In the genomic region with DNA sequence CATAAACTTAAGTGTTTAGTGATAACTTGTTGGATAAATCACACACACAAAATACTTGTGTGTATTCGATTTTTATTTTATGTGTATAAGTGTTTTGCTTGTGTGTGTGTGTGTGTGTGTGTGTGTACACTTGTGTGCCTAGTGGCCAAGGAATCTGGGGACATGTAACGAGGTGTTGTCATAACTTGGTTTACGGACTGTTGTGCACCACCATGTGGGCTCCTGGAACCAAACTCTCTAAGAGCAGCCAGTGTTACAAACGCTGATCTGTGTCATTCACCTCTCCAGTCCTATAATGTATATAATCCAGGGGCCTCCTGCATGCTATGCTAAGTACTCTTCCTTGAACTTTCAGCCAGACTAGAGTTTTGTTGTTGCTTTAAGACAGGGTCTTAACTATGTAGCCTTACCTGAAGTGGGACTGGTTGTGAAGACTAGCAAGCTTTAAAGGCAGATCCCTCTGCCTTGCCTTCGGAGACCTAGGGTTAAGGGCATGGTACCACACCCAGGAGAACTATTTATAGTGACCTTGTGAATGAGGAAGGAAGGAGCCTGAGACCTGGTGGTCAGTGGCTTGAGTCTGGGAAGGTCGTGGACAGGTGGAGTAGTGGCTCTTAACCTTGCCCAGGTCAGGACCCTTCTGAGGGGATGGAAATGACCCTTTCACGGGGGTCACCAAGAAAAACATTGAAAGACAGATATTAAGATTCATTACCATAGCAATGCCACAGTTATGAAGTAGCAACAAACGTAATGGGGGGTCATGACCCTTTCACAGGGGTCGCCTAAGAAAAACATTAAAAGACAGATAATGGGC, we compare ENCODE assay signal across 9 mouse cellular contexts. TPM values are rescaled to one million over a fixed set of nuclear protein-coding genes. Genes with fewer than 3 reads are reported as not detected.
DNase-seq lines count a peak whose midpoint lies in the region; ATAC-seq and TF ChIP-seq lines count a peak whose summit lies in the region.
"Had no signal": no experiment of that assay in that cellular context is flagged by ENCODE, and none has a peak within 500 bp of the region (broad histone marks: within the 10 kb centered on the region; RNA-seq: fewer than 3 reads in every experiment).

No protein-coding gene starts in this region.

- H3K36me3 ChIP-seq in heart, embryonic 10.5 days: peaks cover 51% of the 10 kb centered on the region
- H3K36me3 ChIP-seq in testis, adult 2 months (ENCODE audit: control insufficient read depth, insufficient read depth, low read length): peaks cover 3% of the 10 kb centered on the region
- peaks cover 43% of the 10 kb centered on the region for H3K36me3 ChIP-seq in limb, embryonic 14.5 days (ENCODE audit: control insufficient read depth, insufficient read depth, low read length)

- H3K4me3 ChIP-seq in heart, embryonic 10.5 days: peak overlapping the region; percentile 75
- 0 out of 2 replicates have a peak overlapping the region, but pooled peaks have one; percentile 12 for H3K4me3 ChIP-seq in testis, adult 2 months (ENCODE audit: control insufficient read depth, low read depth, low read length)
- H3K4me3 ChIP-seq in limb, embryonic 14.5 days (replicated peaks; ENCODE audit: low read length): peak overlapping the region; percentile 91

- no peaks in the 10 kb centered on the region for H3K9me3 ChIP-seq in heart, embryonic 10.5 days
- H3K9me3 ChIP-seq in limb, embryonic 14.5 days (ENCODE audit: control insufficient read depth, low read length): no peaks in the 10 kb centered on the region

- peak overlapping the region; percentile 78 for H3K9ac ChIP-seq in limb, embryonic 14.5 days (ENCODE audit: low read depth, low read length, severe bottlenecking)

- TF ChIP-seq POLR2A in testis, adult 2 months (IDR thresholded peaks at IDR 0.05; ENCODE audit: control insufficient read depth, low read depth, low read length): no peak
- TF ChIP-seq POLR2A in limb, embryonic 14.5 days (IDR thresholded peaks at IDR 0.05; ENCODE audit: borderline replicate concordance, extremely low read depth, insufficient read depth, insufficient read length): no peak

- no peak for DNase-seq in heart, embryonic 10.5 days (ENCODE audit: low spot score)
- no peak for DNase-seq in heart, postnatal 10 days
- no peak for DNase-seq in testis, postnatal 14 days (ENCODE audit: low spot score)
- DNase-seq in limb, embryonic 14.5 days (ENCODE audit: low spot score): no peak
- DNase-seq in Muller cell, postnatal 12 days (ENCODE audit: inconsistent ontology term): no peak
- no peak for DNase-seq in frontal cortex, postnatal 14 days (ENCODE audit: low spot score in 2 of 2)
- DNase-seq in urinary bladder, postnatal 14 days (ENCODE audit: low spot score): no peak
- DNase-seq: lung, adult 2 months had no signal

- no peak for TF ChIP-seq CTCF in testis, adult 2 months (IDR thresholded peaks at IDR 0.05; ENCODE audit: control insufficient read depth, insufficient read depth, insufficient replicate concordance, low read depth, low read length)

- no peak for ATAC-seq in limb, embryonic 14.5 days (ENCODE audit: low FRiP score, low read depth)

- intact Hi-C loops in heart, postnatal 10 days (cut with DNase I): loop anchor here (10.0 kb wide), 1 partner anchor 232 kb away; a partner anchor contains a TSS

- H3K27me3 ChIP-seq in heart, embryonic 10.5 days (ENCODE audit: insufficient read depth, poor library complexity, severe bottlenecking): no peaks in the 10 kb centered on the region
- no peaks in the 10 kb centered on the region for H3K27me3 ChIP-seq in testis, adult 2 months (ENCODE audit: control insufficient read depth, insufficient read depth, low read length)
- no peaks in the 10 kb centered on the region for H3K27me3 ChIP-seq in limb, embryonic 14.5 days (ENCODE audit: control insufficient read depth, insufficient read depth, low read length)

- 62% methylated on average over 9 of the region's 9 CpGs for WGBS in heart, embryonic 10.5 days
- 64% methylated on average over 9 of the region's 9 CpGs for WGBS in limb, embryonic 14.5 days

- H3K27ac ChIP-seq in heart, embryonic 10.5 days: peak overlapping the region; percentile 98; the same call in 1 of the 2 replicates
- H3K27ac ChIP-seq in testis, adult 2 months (ENCODE audit: control insufficient read depth, insufficient read depth, low read depth, low read length): no peak overlapping the region
- H3K27ac ChIP-seq in limb, embryonic 14.5 days (replicated peaks; ENCODE audit: low read depth, low read length): no peak overlapping the region

- H3K4me2 ChIP-seq in limb, embryonic 14.5 days (replicated peaks; ENCODE audit: low read depth, low read length, severe bottlenecking): peak overlapping the region; percentile 88

- peaks cover 49% of the 10 kb centered on the region for H3K4me1 ChIP-seq in heart, embryonic 10.5 days
- peaks cover 13% of the 10 kb centered on the region for H3K4me1 ChIP-seq in testis, adult 2 months (ENCODE audit: control insufficient read depth, insufficient read depth, low read length)
- H3K4me1 ChIP-seq in limb, embryonic 14.5 days (ENCODE audit: control insufficient read depth, insufficient read depth, low read length): peaks cover 16% of the 10 kb centered on the region

RNA-seq across cellular contexts. Expression of a gene that starts 2.4 kb away (rescaled TPM):
- 112 and 166 TPM in 2 replicates for polyA plus RNA-seq in heart, embryonic 10.5 days (2016; fragmentation: Nextera tagmentation; extraction: Ambion mirVana)
- total RNA-seq in heart, postnatal 10 days (2021): 10 to 100 TPM; 34.5 to 35.6 TPM
- polyA plus RNA-seq in testis, adult 2 months (2012; rRNA removed): 261 and 309 TPM in 2 replicates
- 163 and 216 TPM in 2 replicates for polyA plus RNA-seq in limb, embryonic 14.5 days (2012; rRNA removed)
- polyA plus RNA-seq in limb, embryonic 14.5 days (2014; fragmentation: Nextera tagmentation; extraction: Ambion mirVana): 88.3 and 100 TPM in 2 replicates

RNA-seq across cellular contexts. Expression of a gene that starts 13.1 kb away (rescaled TPM):
- 0.26 and 0.34 TPM in 2 replicates for polyA plus RNA-seq in heart, embryonic 10.5 days (2016; fragmentation: Nextera tagmentation; extraction: Ambion mirVana)
- total RNA-seq in heart, postnatal 10 days (2021): 1 to 10 TPM; 3.3 to 3.8 TPM
- 0.65 and 0.84 TPM in 2 replicates for polyA plus RNA-seq in testis, adult 2 months (2012; rRNA removed)
- polyA plus RNA-seq in limb, embryonic 14.5 days (2012; rRNA removed): 0.64 and 0.85 TPM in 2 replicates
- polyA plus RNA-seq in limb, embryonic 14.5 days (2014; fragmentation: Nextera tagmentation; extraction: Ambion mirVana): 0.11 and 0.15 TPM in 2 replicates

RNA-seq across cellular contexts. Expression of a gene that starts 21.6 kb away (rescaled TPM):
- polyA plus RNA-seq in heart, embryonic 10.5 days (2016; fragmentation: Nextera tagmentation; extraction: Ambion mirVana): 197 and 247 TPM in 2 replicates
- total RNA-seq in heart, postnatal 10 days (2021): 10 to 100 TPM; 28.8 to 31.7 TPM
- polyA plus RNA-seq in testis, adult 2 months (2012; rRNA removed): 480 and 579 TPM in 2 replicates
- 186 and 233 TPM in 2 replicates for polyA plus RNA-seq in limb, embryonic 14.5 days (2012; rRNA removed)
- polyA plus RNA-seq in limb, embryonic 14.5 days (2014; fragmentation: Nextera tagmentation; extraction: Ambion mirVana): 170 and 178 TPM in 2 replicates

RNA-seq across cellular contexts. Expression of a gene that starts 24.6 kb away (rescaled TPM):
- polyA plus RNA-seq in heart, embryonic 10.5 days (2016; fragmentation: Nextera tagmentation; extraction: Ambion mirVana): 3.3 and 4.0 TPM in 2 replicates
- total RNA-seq in heart, postnatal 10 days (2021): under 1 TPM in 1 of 2 experiments, not detected in 1; 0.38 TPM
- 3.5 and 3.8 TPM in 2 replicates for polyA plus RNA-seq in testis, adult 2 months (2012; rRNA removed)
- polyA plus RNA-seq in limb, embryonic 14.5 days (2012; rRNA removed): 12.0 and 15.2 TPM in 2 replicates
- polyA plus RNA-seq in limb, embryonic 14.5 days (2014; fragmentation: Nextera tagmentation; extraction: Ambion mirVana): 12.5 and 13.7 TPM in 2 replicates

RNA-seq across cellular contexts. Expression of a gene that starts 30.7 kb away (rescaled TPM):
- polyA plus RNA-seq in heart, embryonic 10.5 days (2016; fragmentation: Nextera tagmentation; extraction: Ambion mirVana): 1.6 and 1.7 TPM in 2 replicates
- total RNA-seq in heart, postnatal 10 days (2021): 1 to 10 TPM; 4.0 to 4.1 TPM
- polyA plus RNA-seq in testis, adult 2 months (2012; rRNA removed): 718 and 731 TPM in 2 replicates
- 0.44 and 0.47 TPM in 2 replicates for polyA plus RNA-seq in limb, embryonic 14.5 days (2012; rRNA removed)
- polyA plus RNA-seq in limb, embryonic 14.5 days (2014; fragmentation: Nextera tagmentation; extraction: Ambion mirVana): 0.85 and 1.4 TPM in 2 replicates

Comparison
In these comparisons a context has a peak if more than half of its experiments do, and no peak if none do; other contexts are left out.
1. H3K4me3 ChIP-seq: peak in every context shown above with its lines; median percentile 91 in limb, embryonic 14.5 days; 75 in heart, embryonic 10.5 days; 12 in testis, adult 2 months.